Mouse (Mus musculus) forebrain, embryonic 14.5 days (tissue): ENCODE measurements around the gene Trmt44. TPM values are rescaled to one million over a fixed set of nuclear protein-coding genes. Genes with fewer than 3 reads are reported as not detected.

Experiments used
- ATAC-seq: fragments of 200-750 bp; cut with Nextera tagmentation; 2 replicates; pipeline ENCODE4 v1.8.0; 2017; ENCODE audit warnings: mild to moderate bottlenecking, moderate library complexity
- DNase-seq: peaks from one replicate; pipeline ENCODE4 v3.0.0-alpha.2; 2015; ENCODE audit warnings: low spot score
- H3K27ac ChIP-seq: fragments of 300-500 bp; sonication (generic); 2 replicates; pipeline ENCODE4 v1.5.1; 2014; ENCODE audit warnings: low read depth, mild to moderate bottlenecking, control low read depth, low read length, moderate library complexity
- H3K27me3 ChIP-seq: fragments of 300-500 bp; sonication (generic); replicated peaks from 2 replicates; pipeline ENCODE4 v1.6.1; 2014; ENCODE audit warnings: low read length, control low read depth, mixed read lengths; ENCODE audit not compliant: control insufficient read depth, insufficient read depth
- H3K36me3 ChIP-seq: fragments of 300-500 bp; sonication (generic); 2 replicates; pipeline ENCODE4 v1.6.1; 2014; ENCODE audit warnings: low read length, control low read depth; ENCODE audit not compliant: control insufficient read depth, insufficient read depth
- H3K4me1 ChIP-seq: fragments of 300-500 bp; sonication (generic); 2 replicates; pipeline ENCODE4 v1.6.1; 2014; ENCODE audit warnings: antibody characterized with exemption, low read length, control low read depth; ENCODE audit not compliant: control insufficient read depth, insufficient read depth
- H3K4me2 ChIP-seq: fragments of 300-500 bp; sonication (generic); 2 replicates; pipeline ENCODE4 v1.6.1; 2014; ENCODE audit warnings: mild to moderate bottlenecking, control low read depth, low read length
- H3K4me3 ChIP-seq: fragments of 300-500 bp; sonication (generic); 2 replicates; pipeline ENCODE4 v1.5.1; 2014; ENCODE audit warnings: low read depth, low read length, control low read depth
- H3K9ac ChIP-seq: fragments of 300-500 bp; sonication (generic); 2 replicates; pipeline ENCODE4 v1.6.1; 2014; ENCODE audit warnings: mild to moderate bottlenecking, low read length, control low read depth, moderate library complexity
- H3K9me3 ChIP-seq: fragments of 300-500 bp; sonication (generic); replicated peaks from 2 replicates; pipeline ENCODE4 v1.6.1; 2016; ENCODE audit warnings: low read length, control low read depth, mixed read lengths; ENCODE audit not compliant: control insufficient read depth
- WGBS: fragments of 180-500 bp; shearing (Covaris S2); extraction: QIAGEN DNeasy Blood & Tissue Kit; methylation state at CpG from one replicate; pipeline ENCODE4 v1.1.7; 2014; 5-methylcytosine and 5-hydroxymethylcytosine counted together
- polyA plus RNA-seq: library from polyadenylated mRNA; unstranded; fragments of >200 nt; fragmentation: Nextera tagmentation; extraction: Ambion mirVana; gene quantifications from 2 replicates; pipeline ENCODE4 v1.2.1, GENCODE M21; 2014

The Trmt44 gene
- 6.1 and 8.3 TPM in 2 replicates for polyA plus RNA-seq

- 4% methylated on average over 56 of the region's 56 CpGs for WGBS
- peak; percentile 99 for ATAC-seq
- H3K36me3 ChIP-seq: peaks cover 31% of the 10 kb centered on the region
- H3K27ac ChIP-seq: peak within 1 kb of the TSS; percentile 89
- H3K4me3 ChIP-seq: peak within 1 kb of the TSS; percentile 96
- peak within 1 kb of the TSS; percentile 88 for H3K9ac ChIP-seq
- H3K9me3 ChIP-seq: no peaks in the 10 kb centered on the region
- DNase-seq: peak; percentile 96
- no peaks in the 10 kb centered on the region for H3K27me3 ChIP-seq
- peak within 1 kb of the TSS; percentile 92 for H3K4me2 ChIP-seq
- H3K4me1 ChIP-seq: peaks cover 9% of the 10 kb centered on the region
These were observed at the start of gene Trmt44 for GRCm38 (mm10) chr5:35574653-35575599. Gene Trmt44 (minus strand): TSS chr5:35575070.

- Histone ChIP-seq H3K9ac (no peak overlapping the region), H3K4me2 (no peak overlapping the region), H3K4me1 (no peaks in the 10 kb centered on the region; the same call in 1 of the 2 replicates), H3K27ac (no peak overlapping the region), H3K36me3 (no peaks in the 10 kb centered on the region), H3K4me3 (no peak overlapping the region), H3K9me3 (no peaks in the 10 kb centered on the region), H3K27me3 (no peaks in the 10 kb centered on the region)
- ATAC-seq: no peak
- DNase-seq: no peak
These were observed 49.0 kb upstream of the Trmt44 start for GRCm38 (mm10) chr5:35623831-35624230.

GRCm38 (mm10) chr5:35621114-35621513 lies 46.2 kb upstream of the Trmt44 start:
- no peak overlapping the region for H3K27ac ChIP-seq
- WGBS: 54% methylated on average over 4 of the region's 4 CpGs
- no peak overlapping the region for H3K4me2 ChIP-seq
- ATAC-seq (no peak), DNase-seq (no peak)
- no peaks in the 10 kb centered on the region for H3K9me3 ChIP-seq
- no peaks in the 10 kb centered on the region for H3K36me3 ChIP-seq
- no peak overlapping the region for H3K9ac ChIP-seq
- no peaks in the 10 kb centered on the region for H3K27me3 ChIP-seq
- H3K4me3 ChIP-seq: no peak overlapping the region
- H3K4me1 ChIP-seq: no peaks in the 10 kb centered on the region; the same call in 1 of the 2 replicates

- DNase-seq (no peak), ATAC-seq (no peak)
- Histone ChIP-seq H3K4me1 (no peaks in the 10 kb centered on the region; the same call in 1 of the 2 replicates), H3K27me3 (no peaks in the 10 kb centered on the region), H3K27ac (no peak overlapping the region), H3K9ac (no peak overlapping the region), H3K4me3 (no peak overlapping the region), H3K4me2 (no peak overlapping the region), H3K36me3 (0 out of 2 replicates have a peak, but pooled peaks cover 2% of the 10 kb centered on the region), H3K9me3 (no peaks in the 10 kb centered on the region)
- 44% methylated on average over 5 of the region's 5 CpGs for WGBS
These were observed 42.1 kb upstream of the Trmt44 start for GRCm38 (mm10) chr5:35616943-35617342.

GRCm38 (mm10) chr5:35612722-35613121 lies 37.9 kb upstream of the Trmt44 start:
- 90% methylated on average over 8 of the region's 8 CpGs for WGBS
- 0 out of 2 replicates have a peak, but pooled peaks cover 2% of the 10 kb centered on the region for H3K36me3 ChIP-seq
- H3K27ac ChIP-seq: no peak overlapping the region
- H3K27me3 ChIP-seq: no peaks in the 10 kb centered on the region
- no peak for ATAC-seq
- H3K4me2 ChIP-seq: no peak overlapping the region
- H3K4me1 ChIP-seq: peaks cover 9% of the 10 kb centered on the region
- H3K4me3 ChIP-seq: no peak overlapping the region
- H3K9me3 ChIP-seq: no peaks in the 10 kb centered on the region
- DNase-seq: no peak
- no peak overlapping the region for H3K9ac ChIP-seq

GRCm38 (mm10) chr5:35611900-35612299 lies 37.0 kb upstream of the Trmt44 start:
- 90% methylated on average over 11 of the region's 11 CpGs for WGBS
- ATAC-seq (no peak), DNase-seq (no peak)
- H3K27me3 ChIP-seq: no peaks in the 10 kb centered on the region
- H3K27ac ChIP-seq: no peak overlapping the region
- H3K36me3 ChIP-seq: 0 out of 2 replicates have a peak, but pooled peaks cover 2% of the 10 kb centered on the region
- no peaks in the 10 kb centered on the region for H3K9me3 ChIP-seq
- H3K9ac ChIP-seq: no peak overlapping the region
- peaks cover 9% of the 10 kb centered on the region for H3K4me1 ChIP-seq
- H3K4me2 ChIP-seq: no peak overlapping the region
- no peak overlapping the region for H3K4me3 ChIP-seq

- DNase-seq: no peak
- Histone ChIP-seq H3K4me2 (no peak overlapping the region), H3K9me3 (no peaks in the 10 kb centered on the region), H3K27me3 (no peaks in the 10 kb centered on the region), H3K4me1 (peaks cover 9% of the 10 kb centered on the region), H3K27ac (no peak overlapping the region), H3K9ac (no peak overlapping the region), H3K36me3 (0 out of 2 replicates have a peak, but pooled peaks cover 2% of the 10 kb centered on the region), H3K4me3 (no peak overlapping the region)
- 90% methylated on average over 9 of the region's 9 CpGs for WGBS
- ATAC-seq: no peak
These were observed 36.3 kb upstream of the Trmt44 start for GRCm38 (mm10) chr5:35611170-35611569.

- DNase-seq: no peak
- no peaks in the 10 kb centered on the region for H3K27me3 ChIP-seq
- no peak overlapping the region for H3K9ac ChIP-seq
- H3K4me2 ChIP-seq: no peak overlapping the region
- no peak overlapping the region for H3K4me3 ChIP-seq
- WGBS: 91% methylated on average over 7 of the region's 7 CpGs
- H3K9me3 ChIP-seq: no peaks in the 10 kb centered on the region
- peaks cover 9% of the 10 kb centered on the region for H3K4me1 ChIP-seq
- peaks cover 8% of the 10 kb centered on the region; the same call in 1 of the 2 replicates for H3K36me3 ChIP-seq
- H3K27ac ChIP-seq: no peak overlapping the region
- ATAC-seq: no peak
These were observed 35.5 kb upstream of the Trmt44 start for GRCm38 (mm10) chr5:35610381-35610780.

GRCm38 (mm10) chr5:35609971-35610370 lies 35.1 kb upstream of the Trmt44 start:
- Histone ChIP-seq H3K27me3 (no peaks in the 10 kb centered on the region), H3K9me3 (no peaks in the 10 kb centered on the region), H3K36me3 (peaks cover 12% of the 10 kb centered on the region; the same call in 1 of the 2 replicates), H3K9ac (no peak overlapping the region), H3K4me3 (no peak overlapping the region), H3K27ac (no peak overlapping the region), H3K4me1 (peaks cover 9% of the 10 kb centered on the region), H3K4me2 (no peak overlapping the region)
- ATAC-seq: no peak
- DNase-seq: no peak
- 73% methylated on average over 2 of the region's 2 CpGs for WGBS
